Mouse (Mus musculus) thymus, postnatal 10 days (tissue): Measurements from ENCODE around the gene Lmo1.

Experiments
- DNase-seq, 2 experiments: peaks; one replicate each; pipeline ENCODE4 v3.0.0; 2021; ENCODE audit warnings: low spot score in 2 of 2

Lmo1 gene

GRCm38 (mm10) chr7:109174949-109175669 is at the start of gene Lmo1:
Gene Lmo1 (minus strand): TSS chr7:109175207.
- DNase-seq, result no peak

- no peak for DNase-seq
Measured at GRCm38 (mm10) chr7:109221716-109222110, 46.7 kb upstream of the Lmo1 start.

GRCm38 (mm10) chr7:109220766-109221715 is 46.0 kb upstream of the Lmo1 start:
- DNase-seq, result no peak

- no peak for DNase-seq
Measured at GRCm38 (mm10) chr7:109220026-109220425, 45.0 kb upstream of the Lmo1 start.

- no peak for DNase-seq
Measured at GRCm38 (mm10) chr7:109218977-109219271, 43.9 kb upstream of the Lmo1 start.

- DNase-seq, result peak in 1 of 2 experiments; percentile 46
Measured at GRCm38 (mm10) chr7:109218130-109218976, 43.3 kb upstream of the Lmo1 start.

GRCm38 (mm10) chr7:109209804-109210203 is 34.8 kb upstream of the Lmo1 start:
- no peak for DNase-seq

- DNase-seq, result no peak
Measured at GRCm38 (mm10) chr7:109207811-109208210, 32.8 kb upstream of the Lmo1 start.

GRCm38 (mm10) chr7:109206358-109206757 is 31.4 kb upstream of the Lmo1 start:
- DNase-seq, result no peak

GRCm38 (mm10) chr7:109203140-109203539 is 28.1 kb upstream of the Lmo1 start:
- DNase-seq, result no peak

- DNase-seq, result no peak
Measured at GRCm38 (mm10) chr7:109200559-109200958, 25.6 kb upstream of the Lmo1 start.

- DNase-seq, result no peak
Measured at GRCm38 (mm10) chr7:109197161-109197650, 22.2 kb upstream of the Lmo1 start.

- DNase-seq, result no peak
Measured at GRCm38 (mm10) chr7:109196399-109197082, 21.5 kb upstream of the Lmo1 start.

- DNase-seq, result no peak
Measured at GRCm38 (mm10) chr7:109195982-109196381, 21.0 kb upstream of the Lmo1 start.

GRCm38 (mm10) chr7:109194850-109195249 is 19.8 kb upstream of the Lmo1 start:
- no peak for DNase-seq

GRCm38 (mm10) chr7:109187244-109188035 is 12.4 kb upstream of the Lmo1 start:
- DNase-seq, result no peak

- no peak for DNase-seq
Measured at GRCm38 (mm10) chr7:109185975-109186374, 11.0 kb upstream of the Lmo1 start.

- no peak for DNase-seq
Measured at GRCm38 (mm10) chr7:109185564-109185963, 10.6 kb upstream of the Lmo1 start.

- DNase-seq, result no peak
Measured at GRCm38 (mm10) chr7:109176688-109177087, 1.7 kb upstream of the Lmo1 start.
